Mouse (Mus musculus): ENCODE results near the gene Catsperg1. TPM values are rescaled to one million over a fixed set of nuclear protein-coding genes. Genes with fewer than 3 reads are reported as not detected.

The Catsperg1 gene
- polyA plus RNA-seq, 1 experiment from 2014 or later = 1.2 TPM

GRCm38 (mm10) chr7:29178106-29178505 lies 35.7 kb downstream of the Catsperg1 start:
- Histone ChIP-seq H3K9ac (replicated peaks; ENCODE audit: low read length) (no peak overlapping the region), H3K27ac (ENCODE audit: low read length) (no peak overlapping the region), H3K4me2 (replicated peaks; ENCODE audit: low read depth, low read length) (no peak overlapping the region), H3K4me3 (ENCODE audit: low read length) (no peak overlapping the region), H3K4me1 (ENCODE audit: insufficient read depth, low read length) (peaks cover 14% of the 10 kb centered on the region), H3K27me3 (ENCODE audit: insufficient read depth, low read length) (peaks cover 8% of the 10 kb centered on the region), H3K36me3 (ENCODE audit: insufficient read depth, low read length) (peaks cover 33% of the 10 kb centered on the region), H3K9me3 (ENCODE audit: low read length) (no peaks in the 10 kb centered on the region)
- no peak for ATAC-seq (ENCODE audit: low FRiP score, low TSS enrichment)
- 85% methylated on average over 4 of the region's 4 CpGs for WGBS

- peaks cover 37% of the 10 kb centered on the region for H3K36me3 ChIP-seq (ENCODE audit: insufficient read depth, low read length)
- H3K27me3 ChIP-seq (ENCODE audit: insufficient read depth, low read length) = peaks cover 22% of the 10 kb centered on the region
- H3K4me1 ChIP-seq (ENCODE audit: insufficient read depth, low read length) = peaks cover 27% of the 10 kb centered on the region
- H3K27ac ChIP-seq (ENCODE audit: low read length) = no peak overlapping the region
- 41% methylated on average over 30 of the region's 32 CpGs for WGBS
- H3K9me3 ChIP-seq (ENCODE audit: low read length) = no peaks in the 10 kb centered on the region
- no peak overlapping the region for H3K4me3 ChIP-seq (ENCODE audit: low read length)
- no peak overlapping the region for H3K9ac ChIP-seq (replicated peaks; ENCODE audit: low read length)
- no peak for ATAC-seq (ENCODE audit: low FRiP score, low TSS enrichment)
- no peak overlapping the region for H3K4me2 ChIP-seq (replicated peaks; ENCODE audit: low read depth, low read length)
Observed at GRCm38 (mm10) chr7:29172390-29173016, 41.3 kb downstream of the Catsperg1 start.

GRCm38 (mm10) chr7:29171562-29172097 lies 42.2 kb downstream of the Catsperg1 start:
- Histone ChIP-seq H3K4me3 (ENCODE audit: low read length) (peak overlapping the region; percentile 70), H3K27ac (ENCODE audit: low read length) (no peak overlapping the region), H3K9me3 (ENCODE audit: low read length) (no peaks in the 10 kb centered on the region), H3K36me3 (ENCODE audit: insufficient read depth, low read length) (peaks cover 34% of the 10 kb centered on the region), H3K9ac (replicated peaks; ENCODE audit: low read length) (peak overlapping the region; percentile 71), H3K4me2 (replicated peaks; ENCODE audit: low read depth, low read length) (peak overlapping the region; percentile 62), H3K4me1 (ENCODE audit: insufficient read depth, low read length) (peaks cover 27% of the 10 kb centered on the region), H3K27me3 (ENCODE audit: insufficient read depth, low read length) (peaks cover 22% of the 10 kb centered on the region)
- WGBS = 4% methylated on average over 34 of the region's 34 CpGs
- no peak for ATAC-seq (ENCODE audit: low FRiP score, low TSS enrichment)

GRCm38 (mm10) chr7:29170755-29171561 lies 42.9 kb downstream of the Catsperg1 start:
- 0 out of 2 replicates have a peak, but pooled peaks have one; percentile 8 for ATAC-seq (ENCODE audit: low FRiP score, low TSS enrichment)
- Histone ChIP-seq H3K36me3 (ENCODE audit: insufficient read depth, low read length) (peaks cover 27% of the 10 kb centered on the region), H3K4me1 (ENCODE audit: insufficient read depth, low read length) (peaks cover 27% of the 10 kb centered on the region), H3K27me3 (ENCODE audit: insufficient read depth, low read length) (peaks cover 22% of the 10 kb centered on the region), H3K9ac (replicated peaks; ENCODE audit: low read length) (peak overlapping the region; percentile 71), H3K9me3 (ENCODE audit: low read length) (no peaks in the 10 kb centered on the region), H3K4me3 (ENCODE audit: low read length) (peak overlapping the region; percentile 70), H3K4me2 (replicated peaks; ENCODE audit: low read depth, low read length) (peak overlapping the region; percentile 62), H3K27ac (ENCODE audit: low read length) (no peak overlapping the region)
- 1% methylated on average over 43 of the region's 43 CpGs for WGBS

- peak within 1 kb of the TSS; percentile 62 for H3K4me2 ChIP-seq (replicated peaks; ENCODE audit: low read depth, low read length)
- peaks cover 27% of the 10 kb centered on the region for H3K4me1 ChIP-seq (ENCODE audit: insufficient read depth, low read length)
- H3K9me3 ChIP-seq (ENCODE audit: low read length) = no peaks in the 10 kb centered on the region
- H3K9ac ChIP-seq (replicated peaks; ENCODE audit: low read length) = peak within 1 kb of the TSS; percentile 71
- WGBS = under 1% methylated on average over 30 of the region's 30 CpGs
- peaks cover 22% of the 10 kb centered on the region for H3K27me3 ChIP-seq (ENCODE audit: insufficient read depth, low read length)
- peak within 1 kb of the TSS; percentile 70 for H3K4me3 ChIP-seq (ENCODE audit: low read length)
- peaks cover 20% of the 10 kb centered on the region for H3K36me3 ChIP-seq (ENCODE audit: insufficient read depth, low read length)
- peak within 1 kb of the TSS; percentile 87 for H3K27ac ChIP-seq (ENCODE audit: low read length)
- ATAC-seq (ENCODE audit: low FRiP score, low TSS enrichment) = peak; percentile 72
Observed at GRCm38 (mm10) chr7:29170066-29170754, 43.6 kb downstream of the Catsperg1 start, which contains the start of the genes Ggn and Spred3. Gene Ggn, plus strand, starts transcription at chr7:29170210. Gene Spred3, minus strand, starts transcription at chr7:29170411.

GRCm38 (mm10) chr7:29169231-29170065 lies 44.4 kb downstream of the Catsperg1 start:
- WGBS = under 1% methylated on average over 29 of the region's 39 CpGs
- Histone ChIP-seq H3K27me3 (ENCODE audit: insufficient read depth, low read length) (peaks cover 22% of the 10 kb centered on the region), H3K36me3 (ENCODE audit: insufficient read depth, low read length) (peaks cover 13% of the 10 kb centered on the region), H3K27ac (ENCODE audit: low read length) (peak overlapping the region; percentile 87), H3K4me2 (replicated peaks; ENCODE audit: low read depth, low read length) (peak overlapping the region; percentile 62), H3K4me1 (ENCODE audit: insufficient read depth, low read length) (peaks cover 27% of the 10 kb centered on the region), H3K9me3 (ENCODE audit: low read length) (no peaks in the 10 kb centered on the region), H3K4me3 (ENCODE audit: low read length) (peak overlapping the region; percentile 70), H3K9ac (replicated peaks; ENCODE audit: low read length) (peak overlapping the region; percentile 71)
- ATAC-seq (ENCODE audit: low FRiP score, low TSS enrichment) = peak; percentile 91

- WGBS = 2% methylated on average over 14 of the region's 14 CpGs
- peaks cover 9% of the 10 kb centered on the region for H3K36me3 ChIP-seq (ENCODE audit: insufficient read depth, low read length)
- peak overlapping the region; percentile 70 for H3K4me3 ChIP-seq (ENCODE audit: low read length)
- peak overlapping the region; percentile 71 for H3K9ac ChIP-seq (replicated peaks; ENCODE audit: low read length)
- ATAC-seq (ENCODE audit: low FRiP score, low TSS enrichment) = no peak
- H3K4me2 ChIP-seq (replicated peaks; ENCODE audit: low read depth, low read length) = peak overlapping the region; percentile 62
- peak overlapping the region; percentile 87 for H3K27ac ChIP-seq (ENCODE audit: low read length)
- H3K27me3 ChIP-seq (ENCODE audit: insufficient read depth, low read length) = peaks cover 22% of the 10 kb centered on the region
- no peaks in the 10 kb centered on the region for H3K9me3 ChIP-seq (ENCODE audit: low read length)
- peaks cover 27% of the 10 kb centered on the region for H3K4me1 ChIP-seq (ENCODE audit: insufficient read depth, low read length)
Observed at GRCm38 (mm10) chr7:29168791-29169230, 45.0 kb downstream of the Catsperg1 start.

GRCm38 (mm10) chr7:29168121-29168695 lies 45.6 kb downstream of the Catsperg1 start:
- Histone ChIP-seq H3K4me2 (replicated peaks; ENCODE audit: low read depth, low read length) (peak overlapping the region; percentile 62), H3K27ac (ENCODE audit: low read length) (peak overlapping the region; percentile 87), H3K36me3 (ENCODE audit: insufficient read depth, low read length) (peaks cover 4% of the 10 kb centered on the region), H3K27me3 (ENCODE audit: insufficient read depth, low read length) (peaks cover 16% of the 10 kb centered on the region), H3K4me1 (ENCODE audit: insufficient read depth, low read length) (peaks cover 29% of the 10 kb centered on the region), H3K9me3 (ENCODE audit: low read length) (no peaks in the 10 kb centered on the region), H3K9ac (replicated peaks; ENCODE audit: low read length) (peak overlapping the region; percentile 71), H3K4me3 (ENCODE audit: low read length) (peak overlapping the region; percentile 70)
- WGBS = 8% methylated on average over 10 of the region's 10 CpGs
- no peak for ATAC-seq (ENCODE audit: low FRiP score, low TSS enrichment)
